Mouse (Mus musculus): ENCODE results near the gene 5330417C22Rik.

DNA sequence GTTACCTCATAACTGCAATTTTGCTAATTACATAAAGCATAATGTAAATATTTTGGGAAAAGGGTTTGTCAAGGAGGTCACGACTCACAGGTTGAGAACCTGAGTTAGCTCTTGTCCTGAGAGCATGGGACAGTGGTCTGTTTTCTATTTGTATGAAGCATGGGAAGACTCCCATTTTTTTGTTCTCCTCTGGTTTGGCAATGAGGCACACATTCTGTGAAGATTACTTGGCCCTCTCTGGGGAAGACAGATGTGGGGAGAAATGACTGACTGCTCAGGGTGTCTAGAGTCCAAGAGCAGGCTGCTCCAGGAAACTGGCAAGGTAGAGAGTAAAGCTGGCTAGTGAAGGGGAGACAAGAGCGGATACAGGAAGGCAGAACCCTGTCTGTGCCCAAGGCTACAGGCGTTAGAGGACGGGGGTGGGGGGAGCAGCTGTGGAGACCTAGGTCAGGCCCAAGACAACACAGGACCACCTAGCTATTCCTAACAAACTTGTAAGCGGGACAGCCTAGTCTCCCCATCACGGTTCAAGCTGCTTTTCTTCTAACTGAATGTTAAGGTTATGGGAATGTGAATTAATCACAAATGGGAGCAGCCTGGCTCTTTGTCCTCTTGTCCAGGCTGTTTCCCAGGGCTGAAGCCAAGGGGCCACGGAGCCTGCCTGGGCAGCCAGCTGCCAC, 111.3 kb downstream of the 5330417C22Rik start:
- TF ChIP-seq JUND (IDR thresholded peaks at IDR 0.05; ENCODE audit: low read depth, low read length) (no peak), MAZ (IDR thresholded peaks at IDR 0.05; ENCODE audit: low read depth, low read length) (no peak), ZNF384 (IDR thresholded peaks at IDR 0.05; ENCODE audit: low read depth, low read length) (no peak), ELF1 (IDR thresholded peaks at IDR 0.05; ENCODE audit: low read depth, low read length) (no peak), CTCF (IDR thresholded peaks at IDR 0.05 in 2 of 3, conservative IDR thresholded peaks at IDR 0.05 in 1 of 3; ENCODE audit: control insufficient read depth in 1 of 3, insufficient read depth in 1 of 3, low read depth in 2 of 3, low read length in 3 of 3, poor library complexity in 1 of 3, severe bottlenecking in 1 of 3) (no peak), EP300 (IDR thresholded peaks at IDR 0.05; ENCODE audit: low read depth in 1 of 2, low read length in 2 of 2) (no peak)

Data from MEL (cell line).